Mouse (Mus musculus): ENCODE data around the gene Slc4a4.

DNA sequence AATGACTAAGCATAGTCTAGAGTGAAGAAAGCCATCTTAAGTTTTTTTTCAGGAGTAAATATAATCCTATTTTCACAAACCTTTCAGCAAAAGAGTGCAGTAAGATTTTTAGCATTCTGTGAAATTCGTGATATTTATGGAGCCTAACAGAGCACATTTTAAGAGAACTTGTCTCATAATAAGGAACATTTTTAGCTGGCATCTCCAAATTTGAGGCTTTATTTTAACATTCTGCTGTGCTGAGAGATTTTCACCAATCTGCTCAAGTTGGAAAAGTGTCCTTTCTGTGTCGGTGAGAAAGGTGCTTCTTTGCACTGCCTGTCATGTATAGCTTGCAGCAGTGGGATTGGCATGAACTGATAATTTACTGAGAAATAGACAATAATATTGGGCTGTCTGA is 255.1 kb downstream of the Slc4a4 start:
- no peak for TF ChIP-seq CTCF (IDR thresholded peaks at IDR 0.05; ENCODE audit: extremely low read depth, insufficient read depth, low read length)
- no peak for TF ChIP-seq POLR2A (IDR thresholded peaks at IDR 0.05; ENCODE audit: extremely low read depth, insufficient read depth, low read length)
